Mouse (Mus musculus): ENCODE data around the gene Abcg8. TPM values are rescaled to one million over a fixed set of nuclear protein-coding genes. Genes with fewer than 3 reads are reported as not detected.

Gene Abcg8
- polyA plus RNA-seq, 1 experiment from 2014 or later: 0.11 TPM

GRCm38 (mm10) chr17:84713563-84714164 lies 37.6 kb downstream of the Abcg8 start:
- whole genome bisulfite sequencing: 92% methylated on average over 12 of the region's 18 CpGs
- no peak overlapping the region for H3K9ac ChIP-seq (replicated peaks)
- H3K4me1 ChIP-seq (replicated peaks): 0 out of 2 replicates have a peak, but pooled peaks cover 9% of the 10 kb centered on the region
- no peak overlapping the region for H3K4me3 ChIP-seq (replicated peaks)
- no peak for ATAC-seq (ENCODE audit: insufficient number of reproducible peaks, insufficient read depth, low FRiP score, low TSS enrichment, low read depth)
- no peaks in the 10 kb centered on the region for H3K9me3 ChIP-seq
- H3K4me2 ChIP-seq: no peak overlapping the region
- H3K27me3 ChIP-seq: no peaks in the 10 kb centered on the region
- H3K36me3 ChIP-seq: peaks cover 42% of the 10 kb centered on the region
- no peak overlapping the region for H3K27ac ChIP-seq

- 0 out of 2 replicates have a peak, but pooled peaks cover 3% of the 10 kb centered on the region for H3K4me1 ChIP-seq (replicated peaks)
- ATAC-seq (ENCODE audit: insufficient number of reproducible peaks, insufficient read depth, low FRiP score, low TSS enrichment, low read depth): no peak
- WGBS: 75% methylated on average over 4 of the region's 4 CpGs
- H3K27me3 ChIP-seq: no peaks in the 10 kb centered on the region
- H3K27ac ChIP-seq: no peak overlapping the region
- H3K9me3 ChIP-seq: no peaks in the 10 kb centered on the region
- H3K4me2 ChIP-seq: no peak overlapping the region
- peaks cover 32% of the 10 kb centered on the region for H3K36me3 ChIP-seq
- no peak overlapping the region for H3K4me3 ChIP-seq (replicated peaks)
- no peak overlapping the region for H3K9ac ChIP-seq (replicated peaks)
Measured at GRCm38 (mm10) chr17:84714930-84715329, 38.8 kb downstream of the Abcg8 start.

GRCm38 (mm10) chr17:84716252-84716872 lies 40.3 kb downstream of the Abcg8 start:
- Histone ChIP-seq H3K4me1 (replicated peaks) (0 out of 2 replicates have a peak, but pooled peaks cover 3% of the 10 kb centered on the region), H3K4me3 (replicated peaks) (no peak overlapping the region), H3K9ac (replicated peaks) (no peak overlapping the region), H3K9me3 (no peaks in the 10 kb centered on the region), H3K27me3 (no peaks in the 10 kb centered on the region), H3K4me2 (no peak overlapping the region), H3K27ac (no peak overlapping the region), H3K36me3 (peaks cover 35% of the 10 kb centered on the region)
- 85% methylated on average over 16 of the region's 16 CpGs for WGBS
- no peak for ATAC-seq (ENCODE audit: insufficient number of reproducible peaks, insufficient read depth, low FRiP score, low TSS enrichment, low read depth)

GRCm38 (mm10) chr17:84717416-84717815 lies 41.3 kb downstream of the Abcg8 start:
- H3K27ac ChIP-seq: no peak overlapping the region
- H3K27me3 ChIP-seq: no peaks in the 10 kb centered on the region
- H3K4me1 ChIP-seq (replicated peaks): 0 out of 2 replicates have a peak, but pooled peaks cover 3% of the 10 kb centered on the region
- H3K4me3 ChIP-seq (replicated peaks): no peak overlapping the region
- H3K4me2 ChIP-seq: no peak overlapping the region
- ATAC-seq (ENCODE audit: insufficient number of reproducible peaks, insufficient read depth, low FRiP score, low TSS enrichment, low read depth): no peak
- 57% methylated on average over 5 of the region's 5 CpGs for WGBS
- no peaks in the 10 kb centered on the region for H3K9me3 ChIP-seq
- H3K9ac ChIP-seq (replicated peaks): no peak overlapping the region
- peaks cover 37% of the 10 kb centered on the region for H3K36me3 ChIP-seq

GRCm38 (mm10) chr17:84719105-84719504 lies 43.0 kb downstream of the Abcg8 start:
- H3K9me3 ChIP-seq: no peaks in the 10 kb centered on the region
- no peak overlapping the region for H3K27ac ChIP-seq
- H3K27me3 ChIP-seq: no peaks in the 10 kb centered on the region
- no peak overlapping the region for H3K4me3 ChIP-seq (replicated peaks)
- ATAC-seq (ENCODE audit: insufficient number of reproducible peaks, insufficient read depth, low FRiP score, low TSS enrichment, low read depth): no peak
- H3K4me2 ChIP-seq: no peak overlapping the region
- peaks cover 41% of the 10 kb centered on the region for H3K36me3 ChIP-seq
- 0 out of 2 replicates have a peak, but pooled peaks cover 3% of the 10 kb centered on the region for H3K4me1 ChIP-seq (replicated peaks)
- no peak overlapping the region for H3K9ac ChIP-seq (replicated peaks)
- WGBS: 88% methylated on average over 3 of the region's 3 CpGs

- Histone ChIP-seq H3K4me3 (replicated peaks) (no peak overlapping the region), H3K9me3 (no peaks in the 10 kb centered on the region), H3K4me1 (replicated peaks) (no peaks in the 10 kb centered on the region), H3K4me2 (no peak overlapping the region), H3K27ac (no peak overlapping the region), H3K27me3 (no peaks in the 10 kb centered on the region), H3K9ac (replicated peaks) (no peak overlapping the region), H3K36me3 (peaks cover 51% of the 10 kb centered on the region)
- no peak for ATAC-seq (ENCODE audit: insufficient number of reproducible peaks, insufficient read depth, low FRiP score, low TSS enrichment, low read depth)
- WGBS: 89% methylated on average over 9 of the region's 9 CpGs
Measured at GRCm38 (mm10) chr17:84724028-84724427, 47.9 kb downstream of the Abcg8 start.

- Histone ChIP-seq H3K27me3 (no peaks in the 10 kb centered on the region), H3K9me3 (no peaks in the 10 kb centered on the region), H3K27ac (no peak overlapping the region), H3K4me3 (replicated peaks) (no peak overlapping the region), H3K36me3 (peaks cover 56% of the 10 kb centered on the region), H3K9ac (replicated peaks) (no peak overlapping the region), H3K4me1 (replicated peaks) (no peaks in the 10 kb centered on the region), H3K4me2 (no peak overlapping the region)
- no peak for ATAC-seq (ENCODE audit: insufficient number of reproducible peaks, insufficient read depth, low FRiP score, low TSS enrichment, low read depth)
- WGBS: 95% methylated on average over 3 of the region's 3 CpGs
Measured at GRCm38 (mm10) chr17:84725163-84725562, 49.1 kb downstream of the Abcg8 start.

- Histone ChIP-seq H3K4me1 (replicated peaks) (no peaks in the 10 kb centered on the region), H3K9ac (replicated peaks) (no peak overlapping the region), H3K36me3 (peaks cover 53% of the 10 kb centered on the region), H3K4me2 (no peak overlapping the region), H3K27ac (no peak overlapping the region), H3K9me3 (no peaks in the 10 kb centered on the region), H3K27me3 (no peaks in the 10 kb centered on the region), H3K4me3 (replicated peaks) (no peak overlapping the region)
- 78% methylated on average over 1 of the region's 1 CpGs for WGBS
- ATAC-seq (ENCODE audit: insufficient number of reproducible peaks, insufficient read depth, low FRiP score, low TSS enrichment, low read depth): no peak
Measured at GRCm38 (mm10) chr17:84728201-84728911, 52.3 kb downstream of the Abcg8 start.

GRCm38 (mm10) chr17:84729140-84729539 lies 53.0 kb downstream of the Abcg8 start:
- Histone ChIP-seq H3K4me1 (replicated peaks) (no peaks in the 10 kb centered on the region), H3K4me2 (no peak overlapping the region), H3K9ac (replicated peaks) (no peak overlapping the region), H3K9me3 (no peaks in the 10 kb centered on the region), H3K27me3 (no peaks in the 10 kb centered on the region), H3K36me3 (peaks cover 49% of the 10 kb centered on the region), H3K4me3 (replicated peaks) (no peak overlapping the region), H3K27ac (no peak overlapping the region)
- WGBS: 94% methylated on average over 5 of the region's 5 CpGs
- no peak for ATAC-seq (ENCODE audit: insufficient number of reproducible peaks, insufficient read depth, low FRiP score, low TSS enrichment, low read depth)

GRCm38 (mm10) chr17:84731361-84731760 lies 55.3 kb downstream of the Abcg8 start:
- 83% methylated on average over 12 of the region's 12 CpGs for WGBS

GRCm38 (mm10) chr17:84732612-84733011 lies 56.5 kb downstream of the Abcg8 start:
- ATAC-seq (ENCODE audit: insufficient number of reproducible peaks, insufficient read depth, low FRiP score, low TSS enrichment, low read depth): no peak

More at GRCm38 (mm10) chr17:84731361-84731760, 55.3 kb downstream of the Abcg8 start:
- Histone ChIP-seq H3K9ac (replicated peaks) (no peak overlapping the region), H3K4me1 (replicated peaks) (no peaks in the 10 kb centered on the region), H3K27ac (no peak overlapping the region), H3K4me3 (replicated peaks) (no peak overlapping the region), H3K27me3 (no peaks in the 10 kb centered on the region), H3K36me3 (peaks cover 42% of the 10 kb centered on the region), H3K4me2 (no peak overlapping the region), H3K9me3 (no peaks in the 10 kb centered on the region)
- no peak for ATAC-seq (ENCODE audit: insufficient number of reproducible peaks, insufficient read depth, low FRiP score, low TSS enrichment, low read depth)

More at GRCm38 (mm10) chr17:84732612-84733011, 56.5 kb downstream of the Abcg8 start:
- Histone ChIP-seq H3K4me1 (replicated peaks) (peaks cover 10% of the 10 kb centered on the region), H3K9me3 (no peaks in the 10 kb centered on the region), H3K36me3 (peaks cover 42% of the 10 kb centered on the region), H3K4me3 (replicated peaks) (no peak overlapping the region), H3K9ac (replicated peaks) (no peak overlapping the region), H3K27ac (no peak overlapping the region), H3K4me2 (no peak overlapping the region), H3K27me3 (no peaks in the 10 kb centered on the region)
- WGBS: 90% methylated on average over 8 of the region's 8 CpGs

All from limb, embryonic 12.5 days (tissue).